Mouse (Mus musculus) lung, postnatal 36 days (tissue): ENCODE results near the gene Sorcs2.
A peak's percentile ranks its signal among the peaks of the same experiment; 100 is the strongest.
"Not testable (repeated sequence)": the region's sequence is repeated elsewhere in the genome, so short reads cannot be mapped to it uniquely, and the experiment has no call there.

Experiments used
- DNase-seq: peaks from one replicate; pipeline ENCODE4 v3.0.0; 2022; ENCODE audit warnings: mixed read lengths

Sorcs2 gene

DNA sequence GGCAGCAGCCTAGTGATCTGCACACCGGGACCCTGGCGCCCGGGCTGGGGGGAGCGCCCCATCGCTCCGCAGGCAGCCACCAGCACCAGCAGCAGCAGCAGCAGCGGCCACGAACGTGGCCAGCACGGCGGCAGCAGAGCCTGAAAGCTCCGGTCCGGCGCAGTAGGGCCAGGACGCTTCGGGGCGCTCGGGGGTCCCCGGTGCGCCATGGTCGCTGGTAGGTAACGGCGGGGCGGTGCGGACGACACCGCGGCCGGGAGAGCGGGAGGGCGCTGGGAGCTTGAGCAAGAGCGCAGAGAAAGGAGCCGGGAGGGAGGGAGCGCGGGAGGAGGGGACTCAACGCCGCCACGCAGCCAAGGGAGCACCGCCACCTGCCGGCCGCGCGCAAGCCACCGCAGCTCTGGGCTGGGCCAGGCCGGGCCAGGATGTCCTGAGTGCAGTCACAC, at the start of gene Sorcs2:
Gene Sorcs2 (minus strand): TSS at position 303 of the 446 bp plus-strand sequence.
- peak; percentile 89 for DNase-seq

DNA sequence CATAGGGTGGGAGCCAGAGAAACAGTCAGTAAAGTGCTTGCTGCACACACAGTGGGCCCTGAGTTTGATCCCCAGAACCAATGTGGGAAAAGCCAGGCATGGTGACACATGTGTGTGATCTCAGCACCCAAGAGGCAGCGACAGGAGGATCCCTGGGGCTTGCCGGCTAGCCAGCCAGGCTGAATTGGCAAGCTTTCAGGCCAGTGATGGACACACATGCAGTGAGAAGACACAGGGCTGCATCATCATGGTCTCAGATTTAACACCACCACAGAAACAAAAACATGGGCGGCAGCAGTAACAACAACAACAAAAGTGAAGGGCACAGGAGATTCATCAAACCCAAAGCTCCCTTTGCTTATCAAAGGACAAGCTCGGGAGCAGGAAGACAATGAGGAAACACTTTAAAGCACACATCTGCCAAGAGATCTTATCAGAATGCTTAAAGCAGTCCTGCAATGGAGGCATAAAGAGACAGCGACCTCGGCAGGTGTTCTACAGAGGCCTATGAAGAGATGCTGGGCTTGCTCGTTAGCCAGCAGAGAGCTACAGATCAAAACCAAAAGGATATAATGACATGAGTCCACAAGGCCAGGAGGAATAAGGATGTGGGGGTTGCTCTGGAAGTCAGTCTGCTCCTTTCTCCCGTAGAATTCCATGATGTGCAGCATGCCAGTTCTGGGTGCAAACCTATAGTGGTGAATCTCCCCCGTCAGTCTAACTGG, 48.4 kb upstream of the Sorcs2 start:
- DNase-seq = no peak

DNA sequence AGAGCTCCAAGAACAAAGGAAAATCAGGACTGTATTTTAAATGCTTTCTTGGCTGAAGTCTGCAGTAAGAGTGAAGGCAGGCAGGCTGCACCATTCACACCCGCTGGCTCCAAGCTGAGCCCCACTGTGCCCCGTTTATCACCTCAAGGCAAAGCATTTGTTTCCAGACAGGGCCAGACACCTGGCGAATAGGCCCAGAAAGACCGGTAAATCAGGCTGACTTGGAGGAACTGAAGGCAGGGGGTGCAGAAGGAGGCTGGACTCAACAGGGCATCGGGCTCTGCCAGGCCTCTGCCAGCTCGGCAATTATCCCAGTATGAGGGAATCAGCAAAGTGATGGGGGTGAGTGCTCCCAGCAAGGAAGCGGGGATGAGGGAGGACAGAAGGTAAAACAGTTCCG, 47.1 kb upstream of the Sorcs2 start:
- no peak for DNase-seq

DNA sequence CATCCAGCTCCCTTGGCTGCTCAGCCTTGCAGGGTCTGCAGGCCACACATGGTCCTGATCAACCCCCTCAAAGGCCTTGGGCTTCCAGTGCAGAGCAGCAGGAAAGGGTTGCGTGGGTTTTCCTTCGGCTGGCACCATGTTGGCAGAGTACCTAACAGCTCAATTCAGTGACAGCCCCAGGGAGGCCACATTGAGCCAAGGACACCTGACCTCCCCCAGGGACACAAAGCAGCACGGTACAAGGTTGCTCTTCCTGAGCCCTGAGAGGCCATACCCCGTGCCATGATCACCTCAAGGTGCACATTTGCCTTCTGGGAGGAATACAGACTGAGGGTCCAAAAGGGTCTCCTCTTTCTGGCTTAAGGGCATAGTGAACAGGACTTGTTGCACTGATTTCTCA, 46.7 kb upstream of the Sorcs2 start:
- no peak for DNase-seq

DNA sequence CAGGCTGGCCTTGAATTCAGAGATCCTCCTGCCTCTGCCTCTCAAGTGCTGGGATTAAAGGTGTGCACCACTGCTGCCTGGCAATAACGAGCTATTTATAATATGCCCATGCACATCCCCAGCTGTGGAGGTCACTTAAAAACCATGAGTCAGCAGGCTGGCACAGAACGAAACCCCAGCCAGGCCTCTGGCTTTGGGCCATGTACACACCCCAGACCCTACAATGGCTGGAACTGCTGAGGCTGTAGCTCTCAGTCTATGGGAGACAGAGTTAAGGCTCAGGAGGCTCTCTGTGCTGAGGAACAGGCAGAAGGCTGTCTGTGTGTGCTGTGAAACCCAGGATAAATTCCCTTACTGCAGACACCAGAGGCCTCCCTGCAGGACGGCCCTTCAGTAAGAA, 42.8 kb upstream of the Sorcs2 start:
- no peak for DNase-seq

DNA sequence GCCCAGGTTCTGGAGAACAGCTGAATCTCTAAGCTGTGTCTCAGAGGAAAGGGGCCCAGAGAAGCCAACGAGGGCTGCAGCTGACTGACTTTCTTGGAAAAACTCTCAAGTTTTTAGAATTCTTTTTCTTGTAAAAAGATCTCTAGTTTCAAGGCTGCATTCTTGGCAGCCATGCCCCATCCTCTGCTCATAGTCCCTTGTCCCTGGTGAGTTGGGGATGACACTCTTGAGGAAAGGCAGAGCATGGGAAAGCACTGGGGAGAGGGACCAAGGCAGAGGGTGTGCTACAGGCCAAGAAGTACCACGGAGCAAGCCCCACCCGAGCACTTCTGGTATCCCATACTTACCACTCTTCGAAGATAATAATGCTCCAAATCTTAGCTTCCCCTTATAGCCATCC, 38.9 kb upstream of the Sorcs2 start:
- DNase-seq = no peak

DNA sequence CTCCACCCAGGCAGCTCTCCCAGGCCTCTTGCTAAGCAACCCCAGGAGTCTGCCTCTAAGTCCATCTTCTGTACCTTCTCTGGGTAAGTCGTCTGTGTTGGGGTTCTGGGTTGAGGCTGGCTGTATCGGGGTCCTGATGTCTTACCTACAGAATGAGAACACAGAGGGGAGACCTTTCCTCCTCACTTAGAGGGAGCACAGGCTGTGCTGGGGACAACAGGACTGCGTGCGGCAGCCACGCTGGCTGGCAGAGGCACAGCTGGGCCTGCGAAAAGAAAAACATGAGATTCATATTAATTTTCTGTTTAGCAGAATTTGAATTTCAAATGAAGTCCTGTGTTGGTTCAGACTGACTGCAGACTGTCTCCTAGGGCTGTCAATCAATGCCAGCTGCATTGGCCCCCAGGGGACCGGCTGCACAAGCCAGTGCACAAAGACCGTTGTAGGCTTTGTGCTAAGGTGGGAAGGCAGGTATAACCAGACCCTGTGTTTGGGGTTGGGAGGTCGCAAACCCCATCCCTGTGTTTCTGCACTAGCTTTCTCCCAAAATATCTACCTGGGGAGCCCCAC, 36.5 kb upstream of the Sorcs2 start:
- DNase-seq = no peak

DNA sequence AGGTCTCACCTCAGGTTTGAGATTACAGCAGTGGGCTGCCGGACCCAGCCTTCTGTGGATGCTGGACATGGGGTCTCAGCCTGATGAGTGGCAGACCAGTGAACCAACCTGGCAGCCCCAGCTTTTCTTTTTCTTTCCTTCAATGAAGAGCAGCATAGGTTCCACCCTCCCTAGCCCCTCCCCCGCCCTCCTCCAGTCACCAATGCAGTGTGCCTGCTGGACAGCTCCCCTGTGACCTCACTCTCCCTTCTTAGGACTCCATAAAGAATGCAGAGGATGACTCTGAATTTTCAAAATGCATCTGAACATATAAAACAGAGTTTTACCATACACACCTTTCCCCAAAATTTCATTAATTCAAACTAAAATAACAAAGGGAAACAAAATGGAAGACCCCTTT, 33.8 kb upstream of the Sorcs2 start:
- DNase-seq = no peak

DNA sequence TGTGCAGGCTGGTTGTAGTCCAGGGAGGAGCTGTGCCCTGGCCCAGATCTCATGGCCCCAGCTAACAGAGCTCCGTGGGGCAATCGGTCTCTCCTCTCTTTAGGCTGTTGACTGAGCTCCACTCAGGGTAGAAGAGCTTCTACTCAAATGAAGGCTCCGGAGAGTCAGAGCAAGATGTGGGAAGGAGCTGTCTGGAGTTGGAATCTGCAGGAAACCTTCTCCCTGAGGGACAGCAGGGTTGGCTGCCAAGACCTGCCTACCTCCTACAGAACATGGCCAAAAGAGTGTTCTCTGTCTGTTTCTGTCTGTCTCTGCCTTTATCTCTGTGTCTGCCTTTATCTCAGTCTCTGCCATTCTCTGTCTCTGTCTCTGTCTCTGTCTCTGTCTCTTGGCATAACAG, 31.6 kb upstream of the Sorcs2 start:
- no peak for DNase-seq

DNA sequence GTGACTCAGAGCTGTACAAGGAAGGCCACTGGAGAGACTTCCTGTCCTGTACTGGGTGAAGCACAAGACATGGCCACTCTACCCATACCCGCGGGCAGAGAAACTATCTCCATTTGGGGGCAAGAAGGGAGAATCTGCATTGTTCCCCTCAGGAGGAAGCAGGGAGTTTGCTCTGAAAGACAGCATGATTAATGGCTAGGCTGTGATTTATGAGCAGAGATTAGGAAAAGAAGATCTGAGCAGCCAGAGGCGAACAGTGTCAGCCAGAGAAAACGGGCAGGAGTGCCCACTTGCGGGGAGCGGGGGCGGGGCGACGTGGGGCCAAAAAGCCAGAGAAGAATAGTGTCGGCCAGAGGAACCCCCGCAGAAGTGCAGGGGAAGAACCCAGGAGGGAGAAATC, 29.9 kb upstream of the Sorcs2 start:
- DNase-seq = no peak

DNA sequence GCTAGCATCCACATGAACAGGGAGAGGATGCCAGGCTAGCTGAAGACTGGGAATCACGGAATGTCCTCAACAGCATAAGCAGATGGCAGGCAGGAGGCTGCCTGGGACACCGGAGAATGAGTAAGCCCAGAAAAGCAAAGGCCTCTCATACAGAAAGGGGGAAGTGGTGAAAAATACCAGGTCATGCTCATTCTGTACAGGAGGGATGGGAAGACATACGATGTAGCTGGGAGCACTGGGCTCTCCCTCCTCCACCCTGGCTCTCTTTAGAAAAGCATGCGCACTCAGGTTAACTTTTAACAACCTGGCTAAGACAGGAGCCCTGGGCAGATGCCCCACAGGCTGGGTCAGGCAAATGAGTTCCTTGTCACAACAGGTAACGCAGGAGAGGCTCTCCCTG, 28.5 kb upstream of the Sorcs2 start:
- DNase-seq = no peak

DNA sequence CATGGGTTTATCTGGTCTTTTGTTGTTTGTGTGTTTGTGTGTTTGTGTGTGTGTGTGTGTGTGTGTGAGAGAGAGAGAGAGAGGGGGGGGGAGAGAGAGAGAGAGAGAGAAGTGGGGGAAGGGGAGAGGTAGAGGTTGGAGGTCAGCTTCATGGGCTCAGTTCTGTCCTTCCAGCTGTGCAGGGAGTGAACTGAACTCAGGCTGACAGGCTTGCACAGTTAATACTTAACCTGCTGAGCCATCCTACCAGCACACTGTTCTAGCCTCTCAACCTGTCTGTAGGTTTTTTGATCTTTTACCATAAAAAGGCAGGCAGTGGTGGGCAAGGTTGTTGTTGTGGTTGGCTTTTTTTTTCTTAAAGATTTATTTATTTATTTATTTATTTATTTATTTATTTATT, 26.7 kb upstream of the Sorcs2 start:
- no peak for DNase-seq

DNA sequence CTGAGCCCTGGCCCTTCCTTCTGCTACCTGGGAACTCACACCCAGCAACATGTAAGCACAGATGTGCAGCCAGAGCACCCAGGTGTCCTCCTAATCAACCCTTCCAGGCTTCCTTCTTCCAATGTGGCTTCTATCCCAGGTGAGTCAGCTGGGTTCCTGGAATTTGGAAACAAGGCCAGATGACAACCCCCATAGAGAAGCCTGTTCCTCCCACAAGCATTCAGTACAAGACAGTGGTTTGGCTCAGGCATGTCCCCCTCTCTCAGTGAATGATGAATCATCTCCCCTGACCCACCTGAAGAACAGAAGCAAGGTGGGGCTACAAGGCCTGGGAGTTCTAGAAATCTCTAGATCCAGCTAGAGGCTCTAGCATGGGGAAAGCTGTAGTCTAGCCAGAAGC, 24.8 kb upstream of the Sorcs2 start:
- DNase-seq = no peak

DNA sequence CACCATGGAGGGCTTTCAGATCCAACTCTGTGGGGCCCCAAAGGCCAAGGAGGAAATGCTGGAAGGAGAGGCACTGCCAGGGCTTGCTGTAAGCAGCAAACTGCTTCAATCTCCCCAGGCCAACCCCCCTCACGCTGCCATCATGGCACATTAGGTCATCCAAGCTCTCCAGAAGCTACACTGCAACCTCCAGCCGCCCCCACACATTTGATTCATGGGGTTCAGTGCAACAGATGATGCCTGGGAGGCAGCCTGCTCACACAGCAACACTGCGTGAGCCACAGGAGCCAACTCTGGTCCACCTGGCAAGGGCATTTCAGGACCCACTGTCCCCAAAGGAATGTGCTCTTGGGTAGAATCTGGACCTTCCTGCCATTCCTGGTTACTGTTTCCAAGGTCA, 21.9 kb upstream of the Sorcs2 start:
- no peak for DNase-seq

DNA sequence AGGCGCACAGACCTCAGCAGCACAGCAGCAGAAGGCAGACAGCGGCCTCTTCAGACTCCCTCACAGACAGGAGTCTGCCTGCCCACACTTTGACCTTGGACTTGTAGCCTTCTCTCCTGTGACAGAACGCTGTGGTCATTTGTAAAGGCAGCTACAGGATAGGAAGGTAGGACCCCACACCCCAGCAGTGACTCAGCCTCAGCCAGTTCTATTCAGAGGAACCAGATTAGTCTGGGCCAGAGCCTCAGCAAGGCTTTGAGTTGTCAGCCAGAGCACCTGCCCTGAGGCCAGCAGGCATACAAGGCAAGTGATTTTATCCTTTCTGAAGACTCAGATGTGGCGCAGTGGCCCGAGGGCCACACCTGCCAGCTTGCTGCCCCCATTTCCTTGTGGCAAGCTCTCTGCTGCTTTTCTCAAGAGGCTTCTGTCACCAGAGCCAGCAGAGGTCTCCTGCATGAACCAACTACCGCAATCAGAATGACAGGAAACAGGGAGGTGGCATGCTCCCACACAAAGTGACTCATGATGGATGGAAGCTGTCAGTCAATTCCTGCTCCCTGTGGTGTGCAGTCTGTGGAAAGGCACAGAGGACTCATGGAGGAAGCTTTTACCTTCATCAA, 16.9 kb upstream of the Sorcs2 start:
- DNase-seq = no peak

DNA sequence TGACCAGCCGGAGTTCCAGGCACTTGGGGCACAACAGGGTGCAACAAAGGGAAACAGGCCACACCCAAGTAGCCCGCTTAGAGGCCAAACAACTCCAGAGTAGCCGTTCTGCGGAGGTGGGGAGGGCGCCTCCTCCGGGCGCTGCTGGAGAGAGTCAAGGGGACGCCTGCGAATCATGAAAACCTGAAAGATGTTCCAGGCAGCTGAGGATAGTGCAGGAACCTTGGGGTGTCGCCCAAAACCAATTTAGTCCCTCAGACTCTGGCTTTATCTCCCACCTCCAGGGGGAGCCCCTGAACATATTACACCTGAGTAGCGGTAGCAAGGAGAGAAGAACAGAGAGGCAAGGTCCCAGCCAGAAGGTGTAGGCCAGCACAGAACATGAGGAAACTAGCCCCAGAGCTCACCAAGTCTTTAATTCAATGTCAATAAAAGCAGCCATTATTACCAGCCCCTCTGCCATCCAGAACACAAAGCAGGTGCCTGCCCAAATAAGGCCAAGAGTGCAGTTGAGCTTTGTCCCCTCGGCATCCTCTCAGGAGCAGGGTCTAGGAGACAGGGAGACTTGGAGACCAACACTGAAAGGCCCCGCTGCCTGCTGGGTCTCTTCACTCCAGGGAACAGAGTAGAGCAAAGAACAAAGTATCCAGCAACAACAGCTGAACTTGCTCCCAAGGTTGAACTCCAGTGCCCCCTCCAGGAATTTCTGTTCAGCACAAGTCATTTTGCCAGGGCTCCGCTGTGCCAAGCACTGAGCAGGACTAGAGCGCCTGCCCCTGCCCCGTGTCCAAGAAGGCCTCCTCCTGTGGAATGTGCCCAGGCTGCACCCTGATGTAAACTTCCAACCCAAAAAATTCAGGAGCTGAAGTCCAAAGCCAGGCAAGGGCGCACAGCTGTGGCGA, 775 bp upstream of the Sorcs2 start:
- DNase-seq = peak; percentile 78

DNA sequence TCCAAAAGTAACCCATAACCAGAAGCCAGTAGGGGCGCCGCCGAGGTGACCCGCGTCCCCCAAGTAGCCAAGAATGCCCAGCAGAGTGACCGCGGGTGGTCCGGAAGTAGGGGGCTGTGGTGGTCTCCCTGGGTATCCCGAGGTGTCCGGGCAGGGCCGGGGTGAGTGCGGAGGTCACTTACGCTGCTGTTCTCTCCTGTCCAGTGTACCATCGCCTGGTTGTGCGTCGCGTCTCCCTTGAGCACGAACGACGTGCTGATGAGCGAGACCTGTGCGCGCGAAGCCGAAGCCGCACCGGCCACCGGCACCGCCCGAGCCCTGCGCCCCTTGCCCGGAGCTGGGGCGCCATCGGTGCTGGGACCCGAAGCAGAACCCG, 567 bp downstream of the Sorcs2 start:
- no peak for DNase-seq

DNA sequence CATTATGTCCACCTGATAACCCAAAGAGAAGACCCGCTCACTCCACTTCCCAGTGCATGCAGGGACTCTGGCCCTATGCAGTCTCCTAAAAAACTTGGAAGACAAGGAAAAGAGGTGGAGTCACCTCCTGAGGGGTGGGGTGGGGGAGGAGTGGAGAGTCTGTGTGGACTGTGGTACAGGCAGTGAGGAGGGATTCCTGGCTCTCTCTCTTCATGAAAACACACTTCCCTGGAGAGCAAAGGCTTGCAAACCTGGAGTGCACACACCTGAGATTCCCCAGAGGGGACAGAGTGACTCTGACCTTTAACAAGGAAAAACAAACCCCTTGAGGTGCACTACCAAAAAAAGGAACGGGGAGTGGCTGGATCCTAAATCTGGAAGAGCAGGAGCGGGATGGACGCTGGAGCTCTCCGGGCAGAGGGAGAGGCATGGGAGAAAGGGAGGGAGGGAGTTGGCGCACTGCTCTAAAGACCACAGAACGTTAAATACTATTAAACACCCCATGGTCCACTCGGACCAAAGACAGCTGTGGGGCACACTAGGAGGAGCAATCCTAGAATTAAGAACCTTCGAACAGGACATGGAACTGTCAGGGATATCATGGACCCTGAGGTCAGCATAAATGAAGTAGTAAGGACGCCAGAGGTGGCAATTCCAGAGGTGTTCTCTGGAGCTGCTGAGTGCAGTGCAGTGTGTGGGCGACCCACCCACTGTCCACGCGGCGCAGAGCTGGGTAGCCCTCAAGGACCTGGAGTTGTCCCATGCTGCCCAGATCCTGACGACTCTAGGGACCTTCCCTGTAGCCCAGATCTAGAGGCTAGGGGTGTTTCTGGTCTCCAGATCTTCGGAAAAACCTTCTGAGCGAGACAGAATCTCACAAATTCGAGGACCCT, 1.2 kb downstream of the Sorcs2 start:
- DNase-seq = peak; percentile 51

DNA sequence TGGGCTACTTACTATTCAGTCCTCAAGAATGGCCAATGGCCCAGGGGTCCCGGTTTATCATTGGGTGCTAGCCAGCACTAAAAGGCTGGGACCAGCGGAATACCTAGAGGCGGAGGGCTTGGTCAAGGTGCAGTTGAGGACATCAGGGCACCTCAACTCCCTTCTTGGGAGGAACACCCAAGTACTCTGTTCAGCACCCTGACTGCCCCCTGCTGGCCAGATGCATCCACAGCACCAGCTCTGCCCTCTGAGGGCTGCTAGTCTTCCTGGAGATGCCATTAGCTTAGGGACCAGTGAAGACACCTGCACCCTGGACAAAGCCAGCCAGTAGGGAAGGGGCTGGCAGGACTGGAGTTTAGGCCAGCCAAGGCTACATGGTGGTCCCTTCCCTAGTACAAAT, 1.9 kb downstream of the Sorcs2 start:
- DNase-seq = peak; percentile 89

DNA sequence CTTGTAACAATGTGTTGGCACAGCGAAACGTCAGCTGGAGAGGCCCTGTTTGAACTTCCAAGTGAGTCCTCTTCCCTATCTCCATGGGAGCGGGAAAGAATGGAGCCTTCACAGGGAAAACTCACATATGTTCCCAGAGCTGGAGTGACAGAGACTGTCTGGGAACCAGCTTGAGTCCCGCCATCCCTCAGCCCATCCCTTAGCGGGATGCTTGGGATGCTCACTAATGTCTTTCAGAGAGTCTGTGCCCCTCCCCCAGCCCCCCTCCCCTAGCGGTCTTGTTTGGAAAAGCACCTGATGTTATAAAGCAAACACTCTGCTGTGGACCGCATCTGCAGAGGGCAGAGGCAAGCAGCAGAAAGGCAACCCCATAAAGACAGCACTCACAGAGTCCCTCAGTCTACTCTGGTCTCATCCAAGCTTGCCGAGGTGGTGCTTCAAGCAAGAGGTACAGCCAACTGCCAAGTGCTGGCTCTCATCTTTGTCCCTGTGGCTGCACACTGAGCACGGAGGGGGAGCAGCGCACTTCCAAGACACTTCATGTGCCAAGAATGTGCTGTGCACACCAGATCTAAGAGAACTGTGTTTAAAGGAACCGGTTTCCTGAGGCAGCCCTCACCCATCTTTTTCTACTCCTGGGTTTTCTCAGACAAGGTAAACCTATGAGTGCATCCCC, 3.0 kb downstream of the Sorcs2 start:
- peak; percentile 57 for DNase-seq

DNA sequence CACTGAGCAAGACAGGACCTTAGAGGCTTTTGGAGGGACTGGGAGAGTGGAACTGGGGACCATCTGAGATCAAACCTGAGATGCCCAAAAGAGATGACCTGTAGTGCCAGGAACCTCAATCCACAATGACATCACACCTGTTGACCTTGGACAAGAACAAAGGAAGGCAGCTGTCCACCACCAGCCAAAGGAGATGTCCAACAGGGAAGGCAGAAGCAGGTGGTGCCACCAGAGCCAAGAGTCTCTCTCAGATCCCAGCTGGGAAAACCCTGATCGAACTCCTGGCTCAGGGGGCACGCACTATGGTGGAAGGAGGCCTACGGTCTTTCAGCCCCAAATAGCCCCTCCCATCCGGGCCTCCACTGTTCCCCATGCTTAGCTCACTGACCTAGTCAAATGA, 6.2 kb downstream of the Sorcs2 start:
- no peak for DNase-seq

DNA sequence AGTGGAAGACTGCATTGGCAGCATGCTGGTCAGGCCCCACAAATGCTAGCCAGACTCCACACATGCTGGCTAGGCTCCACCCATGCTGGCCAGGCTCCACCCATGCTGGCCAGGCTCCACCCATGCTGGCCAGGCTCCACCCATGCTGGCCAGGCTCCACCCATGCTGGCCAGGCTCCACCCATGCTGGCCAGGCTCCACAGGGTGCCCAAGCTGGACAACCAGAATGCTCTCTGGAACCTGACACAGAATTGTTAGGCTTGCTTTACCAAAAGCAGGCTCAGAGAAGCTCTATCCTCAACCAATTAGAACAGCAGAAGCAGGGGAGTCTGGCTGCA, 7.4 kb downstream of the Sorcs2 start:
- not testable (repeated sequence) for DNase-seq
